In the genomic region with DNA sequence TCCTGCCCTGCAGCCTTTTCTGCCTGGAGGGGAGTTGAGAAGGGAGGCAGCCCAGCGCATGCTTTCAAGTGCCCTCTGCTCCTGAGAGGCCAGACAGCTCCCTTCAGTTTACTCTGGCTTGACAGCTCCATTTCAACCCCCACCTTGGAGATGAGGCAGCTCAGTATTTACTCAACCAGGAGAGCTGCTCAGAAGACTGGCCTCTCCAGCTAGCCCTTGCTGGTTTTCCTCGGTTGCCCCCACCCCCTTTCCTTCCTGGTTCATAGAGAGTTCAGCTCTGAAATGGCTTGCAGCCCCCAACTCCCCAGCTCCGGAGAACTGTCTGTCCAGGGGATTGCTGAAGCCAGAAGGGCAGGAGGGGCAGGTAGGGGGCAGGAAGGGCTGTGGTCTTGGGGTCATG, we compare ENCODE assay signal across 28 mouse cellular contexts. TPM values are rescaled to one million over a fixed set of nuclear protein-coding genes. Genes with fewer than 3 reads are reported as not detected.
DNase-seq lines count a peak whose midpoint lies in the region; ATAC-seq lines count a peak whose summit lies in the region.
"Had no signal": no experiment of that assay in that cellular context is flagged by ENCODE, and none has a peak within 500 bp of the region (broad histone marks: within the 10 kb centered on the region; RNA-seq: fewer than 3 reads in every experiment).

No protein-coding gene starts in this region.

- no peak overlapping the region for H3K9ac ChIP-seq in heart, embryonic 11.5 days (ENCODE audit: low read depth, low read length)
- no peak overlapping the region for H3K9ac ChIP-seq in midbrain, embryonic 11.5 days (ENCODE audit: low read length)
- no peak overlapping the region for H3K9ac ChIP-seq in midbrain, embryonic 14.5 days (replicated peaks; ENCODE audit: low read length)
- H3K9ac ChIP-seq: forebrain, embryonic 13.5 days; heart, embryonic 15.5 days; limb, embryonic 15.5 days; liver, postnatal 0 days; midbrain, embryonic 15.5 days had no signal

- no peak overlapping the region for H3K27ac ChIP-seq in heart, embryonic 11.5 days (ENCODE audit: low read depth, low read length)
- H3K27ac ChIP-seq in midbrain, embryonic 11.5 days (ENCODE audit: low read depth, low read length): no peak overlapping the region
- no peak overlapping the region for H3K27ac ChIP-seq in midbrain, embryonic 14.5 days (replicated peaks; ENCODE audit: low read depth, low read length)
- H3K27ac ChIP-seq: forebrain, embryonic 13.5 days; heart, embryonic 15.5 days; layer of hippocampus, adult 2 months; limb, embryonic 15.5 days; midbrain, embryonic 15.5 days had no signal

- no peak overlapping the region for H3K4me3 ChIP-seq in heart, embryonic 11.5 days (ENCODE audit: low read depth, low read length)
- no peak overlapping the region for H3K4me3 ChIP-seq in midbrain, embryonic 11.5 days (ENCODE audit: low read depth, low read length)
- no peak overlapping the region for H3K4me3 ChIP-seq in midbrain, embryonic 14.5 days (replicated peaks; ENCODE audit: low read depth, low read length)
- H3K4me3 ChIP-seq: forebrain, embryonic 13.5 days; heart, embryonic 15.5 days; layer of hippocampus, adult 2 months; limb, embryonic 15.5 days; midbrain, embryonic 15.5 days; myocyte had no signal

- no peaks in the 10 kb centered on the region for H3K36me3 ChIP-seq in heart, embryonic 11.5 days (ENCODE audit: control insufficient read depth, insufficient read depth, low read length)
- no peaks in the 10 kb centered on the region for H3K36me3 ChIP-seq in midbrain, embryonic 11.5 days (ENCODE audit: control insufficient read depth, insufficient read depth, low read length)
- no peaks in the 10 kb centered on the region for H3K36me3 ChIP-seq in midbrain, embryonic 14.5 days (ENCODE audit: control insufficient read depth, insufficient read depth, low read length)
- H3K36me3 ChIP-seq: G1E; heart, embryonic 15.5 days; limb, embryonic 15.5 days; midbrain, embryonic 15.5 days had no signal

- peak; percentile 82 for DNase-seq in heart, adult 11 months
- peak; percentile 35 to 58 for DNase-seq in kidney, postnatal 4 days
- DNase-seq in kidney, adult 11 months: no peak
- peak; percentile 84 for DNase-seq in midbrain, embryonic 11.5 days (ENCODE audit: low spot score, missing footprints)
- DNase-seq in midbrain, embryonic 14.5 days: no peak
- DNase-seq: adrenal gland, postnatal 25 days; cerebellum, adult 11 months; cerebellum, postnatal 10 days; gastrocnemius, postnatal 10 days; heart, adult 18-20 months; kidney, adult 2 months; layer of hippocampus, postnatal 36 days; liver, postnatal 0 days; thymus, postnatal 25 days had no signal

- 3% methylated on average over 3 of the region's 3 CpGs for WGBS in heart, embryonic 11.5 days (ENCODE audit: insufficient replicate concordance)
- 3% methylated on average over 3 of the region's 3 CpGs for WGBS in midbrain, embryonic 11.5 days
- WGBS in midbrain, embryonic 14.5 days: 3% methylated on average over 3 of the region's 3 CpGs

- peaks cover 73% of the 10 kb centered on the region for H3K27me3 ChIP-seq in heart, embryonic 11.5 days (ENCODE audit: control insufficient read depth, insufficient read depth, low read length)
- peaks cover 93% of the 10 kb centered on the region for H3K27me3 ChIP-seq in midbrain, embryonic 11.5 days (ENCODE audit: control insufficient read depth, insufficient read depth, low read length)
- H3K27me3 ChIP-seq in midbrain, embryonic 14.5 days (ENCODE audit: control insufficient read depth, insufficient read depth, low read length): peaks cover 95% of the 10 kb centered on the region

- H3K4me1 ChIP-seq in heart, embryonic 11.5 days (ENCODE audit: control insufficient read depth, insufficient read depth, low read length): 0 out of 2 replicates have a peak, but pooled peaks cover 3% of the 10 kb centered on the region
- no peaks in the 10 kb centered on the region for H3K4me1 ChIP-seq in midbrain, embryonic 11.5 days (ENCODE audit: control insufficient read depth, insufficient read depth, low read length)
- no peaks in the 10 kb centered on the region for H3K4me1 ChIP-seq in midbrain, embryonic 14.5 days (ENCODE audit: control insufficient read depth, insufficient read depth, low read length)
- H3K4me1 ChIP-seq: forebrain, embryonic 13.5 days; heart, embryonic 15.5 days; limb, embryonic 15.5 days; midbrain, embryonic 15.5 days had no signal

- no peak for ATAC-seq in heart, embryonic 11.5 days (replicated peaks; ENCODE audit: insufficient number of reproducible peaks, low FRiP score, low TSS enrichment)
- ATAC-seq in midbrain, embryonic 11.5 days (ENCODE audit: low FRiP score): no peak
- no peak for ATAC-seq in midbrain, embryonic 14.5 days (ENCODE audit: low FRiP score, low TSS enrichment)
- no peak for ATAC-seq in erythroblast, adult 5-6 weeks (replicated peaks; ENCODE audit: low FRiP score, poor library complexity, severe bottlenecking)
- ATAC-seq: forebrain, embryonic 13.5 days; hindbrain, embryonic 16.5 days; liver, postnatal 0 days; midbrain, embryonic 15.5 days had no signal

- H3K9me3 ChIP-seq in heart, embryonic 11.5 days (replicated peaks; ENCODE audit: control insufficient read depth, low read length): no peaks in the 10 kb centered on the region
- H3K9me3 ChIP-seq in midbrain, embryonic 11.5 days (ENCODE audit: control insufficient read depth, low read length): no peaks in the 10 kb centered on the region
- no peaks in the 10 kb centered on the region for H3K9me3 ChIP-seq in midbrain, embryonic 14.5 days (ENCODE audit: control insufficient read depth, low read length)
- H3K9me3 ChIP-seq: forebrain, embryonic 13.5 days; G1E; heart, embryonic 15.5 days; limb, embryonic 15.5 days; midbrain, embryonic 15.5 days had no signal

- H3K4me2 ChIP-seq in heart, embryonic 11.5 days: no peak overlapping the region
- H3K4me2 ChIP-seq in midbrain, embryonic 11.5 days: no peak overlapping the region
- H3K4me2 ChIP-seq in midbrain, embryonic 14.5 days (ENCODE audit: low read length): no peak overlapping the region
- H3K4me2 ChIP-seq: forebrain, embryonic 13.5 days; heart, embryonic 15.5 days; limb, embryonic 15.5 days; midbrain, embryonic 15.5 days had no signal

RNA-seq across cellular contexts. Expression of a gene that starts 7.0 kb away (rescaled TPM):
- 0.19 TPM in 1 of 2 replicates, not detected in the other for polyA plus RNA-seq in heart, embryonic 11.5 days (2014; fragmentation: Nextera tagmentation; extraction: Ambion mirVana)
- polyA plus RNA-seq in midbrain, embryonic 11.5 days (2014; fragmentation: Nextera tagmentation; extraction: Ambion mirVana): not detected in 2 replicates
- not detected in 2 replicates for polyA plus RNA-seq in midbrain, embryonic 14.5 days (2014; fragmentation: Nextera tagmentation; extraction: Ambion mirVana)
- total RNA-seq in erythroblast, adult 5-6 weeks (2015; ENCODE audit: low replicate concordance): not detected in 2 replicates
- total RNA-seq in erythroblast, adult 5-6 weeks (2017; ENCODE audit: low replicate concordance): not detected in 2 replicates
- total RNA-seq: adrenal gland, postnatal 25 days; gastrocnemius, postnatal 10 days; heart, adult 18-20 months; hematopoietic stem cell, adult 5-6 weeks; layer of hippocampus, adult 2 months; layer of hippocampus, postnatal 36 days; left cerebral cortex, postnatal 14 days; megakaryocyte, adult 5-6 weeks had no signal
- polyA plus RNA-seq: forebrain, embryonic 13.5 days; G1E; heart, embryonic 15.5 days; kidney, adult 2 months; limb, embryonic 15.5 days; liver, postnatal 0 days; midbrain, embryonic 15.5 days; myocyte; testis, adult 2 months had no signal

RNA-seq across cellular contexts. Expression of a gene that starts 22.2 kb away (rescaled TPM):
- polyA plus RNA-seq in heart, embryonic 11.5 days (2014; fragmentation: Nextera tagmentation; extraction: Ambion mirVana): 4.5 and 7.4 TPM in 2 replicates
- not detected in 2 replicates for polyA plus RNA-seq in midbrain, embryonic 11.5 days (2014; fragmentation: Nextera tagmentation; extraction: Ambion mirVana)
- polyA plus RNA-seq in midbrain, embryonic 14.5 days (2014; fragmentation: Nextera tagmentation; extraction: Ambion mirVana): 0.17 TPM in 1 of 2 replicates, not detected in the other
- total RNA-seq in erythroblast, adult 5-6 weeks (2015; ENCODE audit: low replicate concordance): not detected in 2 replicates
- not detected in 2 replicates for total RNA-seq in erythroblast, adult 5-6 weeks (2017; ENCODE audit: low replicate concordance)
- total RNA-seq: layer of hippocampus, adult 2 months; layer of hippocampus, postnatal 36 days; left cerebral cortex, postnatal 14 days; megakaryocyte, adult 5-6 weeks had no signal
- polyA plus RNA-seq: forebrain, embryonic 13.5 days; G1E; myocyte had no signal

RNA-seq across cellular contexts. Expression of a gene that starts 49.4 kb away (rescaled TPM):
- polyA plus RNA-seq in heart, embryonic 11.5 days (2014; fragmentation: Nextera tagmentation; extraction: Ambion mirVana): 0.74 and 1.0 TPM in 2 replicates
- not detected in 2 replicates for polyA plus RNA-seq in midbrain, embryonic 11.5 days (2014; fragmentation: Nextera tagmentation; extraction: Ambion mirVana)
- not detected in 2 replicates for polyA plus RNA-seq in midbrain, embryonic 14.5 days (2014; fragmentation: Nextera tagmentation; extraction: Ambion mirVana)
- total RNA-seq in erythroblast, adult 5-6 weeks (2015; ENCODE audit: low replicate concordance): not detected in 2 replicates
- not detected in 2 replicates for total RNA-seq in erythroblast, adult 5-6 weeks (2017; ENCODE audit: low replicate concordance)
- total RNA-seq: layer of hippocampus, adult 2 months; layer of hippocampus, postnatal 36 days; left cerebral cortex, postnatal 14 days had no signal
- polyA plus RNA-seq: forebrain, embryonic 13.5 days; midbrain, embryonic 15.5 days; myocyte had no signal

RNA-seq across cellular contexts. Expression of a gene that starts 54.5 kb away (rescaled TPM):
- polyA plus RNA-seq in heart, embryonic 11.5 days (2014; fragmentation: Nextera tagmentation; extraction: Ambion mirVana): 0.21 and 0.77 TPM in 2 replicates
- not detected in 2 replicates for polyA plus RNA-seq in midbrain, embryonic 11.5 days (2014; fragmentation: Nextera tagmentation; extraction: Ambion mirVana)
- not detected in 2 replicates for polyA plus RNA-seq in midbrain, embryonic 14.5 days (2014; fragmentation: Nextera tagmentation; extraction: Ambion mirVana)
- 0.63 TPM in 1 of 2 replicates, not detected in the other for total RNA-seq in erythroblast, adult 5-6 weeks (2015; ENCODE audit: low replicate concordance)
- total RNA-seq in erythroblast, adult 5-6 weeks (2017; ENCODE audit: low replicate concordance): 0.56 and 0.77 TPM in 2 replicates
- total RNA-seq: G1E; layer of hippocampus, adult 2 months; layer of hippocampus, postnatal 36 days; left cerebral cortex, postnatal 14 days had no signal
- polyA plus RNA-seq: forebrain, embryonic 13.5 days; midbrain, embryonic 15.5 days; myocyte had no signal

Comparison
In these comparisons a context has a peak if more than half of its experiments do, and no peak if none do; other contexts are left out.
1. DNase-seq: peak in heart, adult 11 months (single experiment), kidney, postnatal 4 days (2 of 2) and midbrain, embryonic 11.5 days (single experiment); none in kidney, adult 11 months (single experiment) and midbrain, embryonic 14.5 days (single experiment).